Mouse (Mus musculus) liver, adult 2 months (tissue): ENCODE results near the gene Trex1.

Experiments
- CTCF ChIP-seq: fragments of 200-500 bp; IDR thresholded peaks from 2 replicates; pipeline ENCODE4 v1.5.1; 2011; ENCODE audit warnings: low read depth, low read length, control low read depth
- POLR2A ChIP-seq: fragments of 200-500 bp; IDR thresholded peaks from 2 replicates; pipeline ENCODE4 v1.6.1; 2011; ENCODE audit warnings: low read length, control low read depth; ENCODE audit not compliant: insufficient read depth; ENCODE audit errors: extremely low read depth

DNA sequence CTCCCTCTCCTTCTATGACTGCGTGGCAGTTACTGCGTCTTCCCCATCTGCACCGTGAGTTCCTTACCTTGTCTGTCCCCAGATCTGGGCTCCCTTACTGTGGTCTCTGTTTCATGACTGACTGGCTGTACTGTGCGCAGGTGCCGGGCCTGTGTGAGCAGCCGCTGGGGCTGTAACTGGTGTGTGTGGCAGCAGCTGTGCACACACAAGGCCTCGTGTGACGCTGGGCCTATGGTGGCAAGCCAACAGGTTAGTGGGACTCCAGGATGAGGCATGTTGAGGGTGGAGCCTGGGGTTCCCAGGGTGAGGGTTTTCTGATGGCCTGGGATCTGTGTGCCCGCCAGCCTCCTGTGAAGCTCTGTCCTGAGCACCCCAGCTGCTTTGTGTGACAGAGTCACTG, 44.5 kb upstream of the Trex1 start:
- TF ChIP-seq CTCF (no peak), POLR2A (no peak)
